Mouse (Mus musculus) c-Kit-negative CD71-positive TER-119-positive erythroid progenitor cells, embryonic 14.5 days (primary cell): ENCODE results near the gene Zscan29.
A peak's percentile ranks its signal among the peaks of the same experiment; 100 is the strongest.

Experiments used
- DNase-seq: peaks from one replicate; pipeline ENCODE4 v3.0.0-alpha.2; 2013; ENCODE audit warnings: low read depth, low spot score

Zscan29 gene

DNA sequence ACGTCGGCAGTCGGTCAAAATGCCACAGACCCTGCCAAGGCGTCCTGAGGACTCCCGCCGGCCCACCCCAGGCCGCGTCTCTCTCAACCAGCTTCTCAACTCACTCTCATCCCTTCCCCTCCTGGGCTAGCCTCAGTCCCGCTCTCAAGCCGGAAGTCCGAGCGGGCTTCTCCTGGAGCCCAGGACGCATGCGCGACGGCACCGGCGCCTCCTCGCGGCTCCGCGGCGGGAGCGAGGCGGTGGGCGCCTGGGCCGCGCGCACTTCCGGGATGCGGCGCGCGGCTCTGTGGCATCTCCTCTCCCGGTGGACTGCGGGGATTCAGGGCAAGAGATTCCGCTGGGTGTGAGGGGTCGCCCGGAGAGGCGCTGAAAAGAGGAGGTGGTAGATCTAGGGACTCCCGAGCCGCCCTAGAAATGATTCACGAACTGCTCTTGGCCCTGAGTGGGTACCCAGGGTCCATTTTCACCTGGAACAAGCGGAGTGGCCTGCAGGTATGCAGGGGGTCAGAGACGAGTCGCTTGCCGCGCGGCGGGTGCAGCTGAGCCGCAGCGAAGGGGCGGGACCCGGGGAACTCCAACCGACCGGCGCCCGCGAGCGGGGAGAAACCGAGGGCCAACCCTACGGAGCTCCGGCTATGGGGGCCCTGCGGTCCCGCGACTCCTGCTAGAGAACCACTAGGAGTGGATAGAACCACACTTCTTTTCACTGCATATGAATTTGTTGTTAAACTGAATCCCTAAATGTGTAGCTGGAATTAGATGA is at the start of gene Zscan29:
Zscan29 (minus strand) TSS at position 146 of the 763 bp plus-strand sequence.
- DNase-seq = peak; percentile 80

DNA sequence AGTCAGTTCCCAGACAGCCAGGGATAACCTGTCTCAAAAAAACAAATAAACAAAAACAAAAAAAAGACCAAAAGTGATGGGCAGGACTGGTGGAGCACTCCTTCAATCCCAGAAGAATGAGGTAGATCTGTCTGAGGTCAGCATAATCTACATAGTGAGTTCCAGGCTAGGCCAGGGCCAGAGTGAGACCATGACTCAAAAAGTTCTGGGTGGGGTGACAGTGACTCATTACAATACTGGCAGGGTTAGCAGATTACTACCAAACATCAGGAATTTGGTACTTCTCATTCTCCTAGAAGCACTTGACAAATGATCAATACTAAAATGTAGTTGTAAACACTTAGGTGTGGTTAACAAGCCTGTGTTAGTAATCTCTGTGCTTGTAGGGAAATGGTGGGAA is 49.1 kb upstream of the Zscan29 start:
- no peak for DNase-seq

- DNase-seq = no peak
Observed at GRCm38 (mm10) chr2:121219177-121219576, 48.3 kb upstream of the Zscan29 start.

DNA sequence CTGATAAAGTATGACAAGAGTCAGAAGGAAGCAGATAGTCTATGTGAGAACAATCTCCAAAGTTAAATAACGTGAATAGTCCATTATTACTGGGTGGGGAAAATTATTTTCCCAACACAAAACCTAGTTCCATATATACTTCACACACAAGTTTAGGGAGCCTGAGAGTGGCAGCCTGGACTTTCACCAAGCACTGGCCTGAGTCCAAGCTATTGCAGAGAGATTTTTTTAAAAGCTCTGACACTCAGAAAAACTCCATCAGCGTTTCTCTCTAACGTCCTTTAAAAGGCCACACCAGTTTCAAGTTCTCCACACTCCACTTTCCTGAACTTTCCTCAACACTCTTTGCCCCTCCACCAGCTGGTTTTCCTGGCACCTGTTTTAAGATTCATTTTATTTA is 43.6 kb upstream of the Zscan29 start:
- DNase-seq = no peak

DNA sequence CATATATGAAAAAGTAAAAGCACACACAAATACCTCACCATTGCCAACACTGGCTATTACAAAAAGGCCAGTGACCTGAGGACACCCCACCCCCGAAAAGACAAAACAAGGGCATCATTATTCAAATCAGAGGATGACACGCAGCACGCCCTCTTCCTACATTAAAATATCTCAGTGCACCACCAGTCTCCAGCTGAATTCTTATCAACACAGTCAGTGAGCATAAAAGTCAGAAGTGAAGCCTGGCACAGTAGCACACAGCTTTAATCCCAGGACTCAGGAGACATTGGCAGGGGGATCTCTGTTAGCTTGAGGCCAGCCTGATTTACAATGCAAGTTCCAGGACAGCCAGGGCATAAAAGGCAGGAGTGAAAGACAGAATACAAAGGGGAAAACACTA is 35.6 kb upstream of the Zscan29 start:
- DNase-seq = no peak

- DNase-seq = no peak
Observed at GRCm38 (mm10) chr2:121204276-121204675, 33.4 kb upstream of the Zscan29 start.

DNA sequence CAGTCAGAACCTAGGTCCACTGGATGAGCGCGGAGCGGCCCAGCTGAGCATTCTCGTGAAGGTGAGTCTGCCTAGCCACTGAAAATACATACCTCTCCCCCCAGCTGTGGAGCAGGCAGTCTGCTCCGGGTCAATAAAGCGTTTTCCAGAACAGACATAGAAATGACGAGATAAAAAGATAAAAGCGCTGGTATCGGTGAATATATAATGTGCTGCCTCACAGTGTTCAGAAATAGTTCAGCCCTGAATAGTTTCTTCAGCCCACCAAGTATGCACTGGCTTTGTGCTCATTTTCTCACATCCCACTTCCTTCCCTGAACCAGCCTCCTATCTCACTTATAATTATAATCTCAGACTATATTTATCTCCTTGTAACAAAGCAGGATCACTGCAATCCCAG is 24.5 kb upstream of the Zscan29 start:
- DNase-seq = no peak

GRCm38 (mm10) chr2:121188530-121188929 is 17.6 kb upstream of the Zscan29 start:
- no peak for DNase-seq

GRCm38 (mm10) chr2:121184142-121184541 is 13.2 kb upstream of the Zscan29 start:
- DNase-seq = no peak

GRCm38 (mm10) chr2:121183431-121183830 is 12.5 kb upstream of the Zscan29 start:
- no peak for DNase-seq

- DNase-seq = no peak
Observed at GRCm38 (mm10) chr2:121178828-121179479, 8.0 kb upstream of the Zscan29 start.

DNA sequence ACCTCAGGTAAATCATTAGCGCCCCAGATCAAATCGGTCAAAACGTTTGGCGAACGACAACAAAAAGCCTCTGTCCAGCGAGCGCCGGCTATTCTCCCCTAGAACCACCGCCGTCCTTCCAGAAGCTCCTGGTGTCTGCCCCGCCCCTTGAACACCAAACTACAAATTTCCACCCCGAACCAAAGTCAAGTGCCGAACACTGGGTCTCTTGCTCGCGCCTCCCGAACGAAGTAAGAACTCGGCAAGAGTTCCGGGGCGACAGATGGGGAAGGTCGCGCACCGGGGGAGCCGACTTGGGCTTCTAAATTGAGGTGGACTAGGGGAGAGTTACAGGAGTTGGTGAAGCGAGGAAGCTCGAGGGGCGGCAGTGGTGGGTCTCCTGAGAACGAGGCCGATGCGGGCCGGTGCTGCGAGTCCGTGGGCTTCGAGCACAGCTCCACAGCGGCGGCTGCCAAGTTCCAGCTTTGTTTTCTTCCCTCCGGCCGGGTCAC is 399 bp downstream of the Zscan29 start, which contains the start of gene Tubgcp4:
Tubgcp4 (plus strand) TSS at position 174 of the 491 bp plus-strand sequence.
- DNase-seq = peak; percentile 46

GRCm38 (mm10) chr2:121169902-121170301 is 1.0 kb downstream of the Zscan29 start:
- peak; percentile 6 for DNase-seq

- DNase-seq = no peak
Observed at GRCm38 (mm10) chr2:121169173-121169572, 1.8 kb downstream of the Zscan29 start.

- no peak for DNase-seq
Observed at GRCm38 (mm10) chr2:121153100-121153499, 17.8 kb downstream of the Zscan29 start.

GRCm38 (mm10) chr2:121149679-121150078 is 21.2 kb downstream of the Zscan29 start:
- no peak for DNase-seq

DNA sequence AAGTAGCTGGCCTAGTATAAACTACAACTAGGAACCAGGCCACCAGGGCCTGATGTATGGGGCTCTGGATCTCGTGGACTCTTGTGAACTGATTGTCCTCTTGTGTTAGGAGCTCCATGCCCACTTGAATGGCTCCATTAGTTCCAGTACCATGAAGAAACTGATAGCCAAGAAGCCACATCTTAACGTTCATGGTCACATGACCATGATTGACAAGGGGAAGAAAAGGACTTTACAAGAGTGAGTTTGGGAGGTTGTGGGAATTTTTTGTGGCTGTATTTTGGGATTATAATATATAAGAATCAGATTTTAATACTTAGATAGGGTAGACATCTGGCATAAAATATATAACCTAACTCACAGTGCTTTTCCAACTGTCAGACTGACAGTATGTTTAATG is 28.5 kb downstream of the Zscan29 start:
- DNase-seq = no peak

GRCm38 (mm10) chr2:121141216-121142035 is 29.5 kb downstream of the Zscan29 start:
- DNase-seq = no peak

DNA sequence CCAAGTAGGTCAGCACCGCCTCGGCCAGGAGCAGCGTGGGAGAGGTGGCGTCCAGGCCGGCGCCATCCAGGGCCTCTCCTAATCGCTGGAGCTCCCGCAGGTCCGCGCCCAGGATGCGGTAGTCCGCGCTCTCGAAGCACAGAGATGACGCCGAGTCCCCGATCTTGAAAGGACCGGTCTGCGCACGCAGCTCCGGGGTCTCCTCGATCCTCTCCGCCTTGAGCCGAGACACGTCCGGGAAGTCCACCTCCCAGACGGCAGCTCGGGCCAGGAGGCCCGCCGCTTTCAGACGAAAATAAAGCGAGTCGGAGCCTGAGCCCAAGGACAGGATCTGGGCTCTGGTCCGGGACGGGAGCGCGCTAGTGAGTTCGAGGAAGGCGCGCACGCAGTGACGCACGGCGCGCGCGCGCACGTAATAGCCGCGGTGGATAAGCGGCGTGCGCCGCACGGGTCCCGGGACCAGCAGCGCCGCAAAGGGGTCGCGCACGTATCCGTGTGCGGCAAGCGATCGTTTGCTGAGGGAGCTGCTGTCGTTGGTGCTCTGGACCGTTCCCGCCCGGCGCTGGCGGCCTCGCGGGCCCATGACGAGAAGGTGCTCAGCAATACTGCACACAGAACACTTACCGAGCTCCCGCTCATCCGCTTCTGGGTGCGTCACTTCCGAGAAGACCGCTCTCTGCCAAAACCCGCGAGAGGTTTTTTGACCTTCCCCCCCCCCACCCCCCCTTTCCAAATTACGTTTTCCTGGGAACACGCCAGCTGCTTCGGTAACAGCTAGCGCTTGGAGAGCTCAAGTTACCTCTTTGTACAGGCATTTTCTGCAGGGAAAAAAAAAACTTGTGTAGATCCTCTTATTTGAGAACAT is 30.7 kb downstream of the Zscan29 start, which contains the start of the genes Adal and Lcmt2:
Adal (plus strand) TSS at position 411 of the 865 bp plus-strand sequence.
Lcmt2 (minus strand) TSS at position 636 of the 865 bp plus-strand sequence.
- DNase-seq = peak; percentile 89

DNA sequence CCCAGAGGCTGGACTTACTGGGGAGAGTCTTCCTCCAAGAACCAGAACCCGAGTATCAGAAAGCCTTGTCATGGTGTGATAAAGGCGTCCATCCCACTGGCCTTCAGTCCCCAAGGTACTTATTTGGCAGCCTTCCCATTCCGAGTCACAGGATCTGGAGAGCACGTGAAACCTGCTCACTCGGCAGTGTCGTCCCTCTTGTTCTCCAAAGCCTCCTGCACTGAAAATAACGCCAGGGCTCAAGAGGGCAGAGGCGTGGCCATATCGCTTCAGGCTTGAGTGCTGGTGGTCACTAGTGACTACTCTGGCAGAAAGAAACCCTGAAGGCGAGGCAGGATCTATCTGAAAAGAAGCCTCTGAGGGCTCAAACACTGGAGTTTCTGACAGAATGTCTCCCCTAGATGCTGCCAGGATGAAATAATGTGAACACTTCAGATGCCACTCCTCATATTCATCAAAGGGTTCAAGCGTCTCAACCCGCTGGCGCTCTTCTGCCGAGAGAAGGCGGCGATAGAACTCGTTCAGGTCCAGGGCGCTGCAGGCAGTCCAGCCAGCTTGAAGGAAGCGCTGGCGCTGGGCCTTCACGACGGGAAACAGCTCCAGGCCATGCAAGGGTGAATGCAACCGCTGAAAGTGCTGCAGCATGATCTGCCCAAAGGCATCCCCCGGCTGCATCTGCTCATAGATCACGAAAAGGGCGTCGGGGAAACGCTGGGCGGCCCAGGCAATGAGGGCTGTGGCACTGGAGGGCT is 31.5 kb downstream of the Zscan29 start:
- DNase-seq = no peak
